Mouse (Mus musculus) heart, adult 2 months (tissue): ENCODE measurements at regions not wholly inside any gene's neighbourhood (a gene's known extent, or its start where the extent isn't known, plus 50 kb on each side); places are given as distances from the start of the nearest gene placed in this dataset.

Source experiments
- DNase-seq, 2 experiments: peaks; one replicate each; pipeline ENCODE4 v3.0.0; 2021
- H3K27ac ChIP-seq: fragments of 200-600 bp; 2 replicates; pipeline ENCODE4 v1.8.1; 2022
- H3K27me3 ChIP-seq: fragments of 200-500 bp; 2 replicates; pipeline ENCODE4 v1.6.1; 2012; ENCODE audit warnings: mild to moderate bottlenecking, low read length, inconsistent platforms, mixed read lengths; ENCODE audit not compliant: control insufficient read depth, insufficient read depth
- H3K36me3 ChIP-seq: fragments of 200-500 bp; 2 replicates; pipeline ENCODE4 v1.6.1; 2012; ENCODE audit warnings: low read length, inconsistent platforms; ENCODE audit not compliant: control insufficient read depth, insufficient read depth
- H3K4me1 ChIP-seq: fragments of 200-500 bp; 2 replicates; pipeline ENCODE4 v1.6.1; 2011; ENCODE audit warnings: low read length; ENCODE audit not compliant: control insufficient read depth, insufficient read depth
- H3K4me3 ChIP-seq: fragments of 200-600 bp; 2 replicates; pipeline ENCODE4 v1.8.1; 2022
- H3K79me2 ChIP-seq: fragments of 200-500 bp; replicated peaks from 2 replicates; pipeline ENCODE4 v1.6.1; 2012; ENCODE audit warnings: mild to moderate bottlenecking, inconsistent platforms, low read length, moderate library complexity, mixed read lengths; ENCODE audit not compliant: control insufficient read depth, insufficient read depth
- H3K9ac ChIP-seq: fragments of 200-500 bp; 2 replicates; pipeline ENCODE4 v1.6.1; 2012; ENCODE audit warnings: low read depth, mild to moderate bottlenecking, control low read depth, inconsistent platforms, low read length, mixed read lengths
- CTCF ChIP-seq: fragments of 200-600 bp; IDR thresholded peaks from 2 replicates; pipeline ENCODE4 v1.8.1; 2022; ENCODE audit warnings: antibody characterized with exemption, mild to moderate bottlenecking, moderate library complexity
- EP300 ChIP-seq: fragments of 200-500 bp; IDR thresholded peaks from 2 replicates; pipeline ENCODE4 v1.6.1; 2011; ENCODE audit warnings: low read depth, low read length, control low read depth; ENCODE audit not compliant: insufficient read depth
- POLR2A ChIP-seq: fragments of 200-500 bp; IDR thresholded peaks from 2 replicates; pipeline ENCODE4 v1.6.1; 2011; ENCODE audit warnings: mild to moderate bottlenecking, low read depth, low read length, control low read depth; ENCODE audit not compliant: insufficient read depth
- WGBS: fragments of 180-500 bp; shearing (Covaris S2); methylation state at CpG from one replicate; pipeline ENCODE4 v1.1.7; 2018; 5-methylcytosine and 5-hydroxymethylcytosine counted together
- intact Hi-C: fragments of 180-260 bp; cut with DNase I; formaldehyde crosslinking; loops from one replicate; pipeline ENCODE4 v1.15.1; 2025

- Histone ChIP-seq H3K36me3 (no peaks in the 10 kb centered on the region), H3K79me2 (no peaks in the 10 kb centered on the region), H3K4me3 (no peak overlapping the region), H3K4me1 (no peaks in the 10 kb centered on the region), H3K27ac (no peak overlapping the region), H3K27me3 (no peaks in the 10 kb centered on the region), H3K9ac (no peak overlapping the region)
- intact Hi-C loops: no loop called here
- WGBS: 37% methylated on average over 1 of the region's 1 CpGs
- no peak for TF ChIP-seq POLR2A
- TF ChIP-seq CTCF: no peak
- no peak for TF ChIP-seq EP300
- DNase-seq: no peak
These were observed 254.2 kb upstream of the Cdyl start for GRCm38 (mm10) chr13:35405384-35405783.

- no peaks in the 10 kb centered on the region for H3K36me3 ChIP-seq
- TF ChIP-seq EP300: no peak
- TF ChIP-seq POLR2A: no peak
- TF ChIP-seq CTCF: no peak
- no peak overlapping the region for H3K27ac ChIP-seq
- H3K4me3 ChIP-seq: no peak overlapping the region
- H3K27me3 ChIP-seq: no peaks in the 10 kb centered on the region
- H3K4me1 ChIP-seq: no peaks in the 10 kb centered on the region
- DNase-seq: no peak
- H3K79me2 ChIP-seq: no peaks in the 10 kb centered on the region
- WGBS: 85% methylated on average over 4 of the region's 4 CpGs
- intact Hi-C loops: no loop called here
- no peak overlapping the region for H3K9ac ChIP-seq
These were observed 242.1 kb upstream of the Cdyl start for GRCm38 (mm10) chr13:35417500-35417899.

- H3K36me3 ChIP-seq: no peaks in the 10 kb centered on the region
- no peak for DNase-seq
- no peak for TF ChIP-seq EP300
- TF ChIP-seq POLR2A: no peak
- TF ChIP-seq CTCF: no peak
- H3K27ac ChIP-seq: no peak overlapping the region
- no peak overlapping the region for H3K4me3 ChIP-seq
- no peaks in the 10 kb centered on the region for H3K4me1 ChIP-seq
- intact Hi-C loops: no loop called here
- no peaks in the 10 kb centered on the region for H3K79me2 ChIP-seq
- H3K27me3 ChIP-seq: no peaks in the 10 kb centered on the region
- H3K9ac ChIP-seq: no peak overlapping the region
- 86% methylated on average over 3 of the region's 3 CpGs for WGBS
These were observed 239.6 kb upstream of the Cdyl start for GRCm38 (mm10) chr13:35420076-35420475.

- Histone ChIP-seq H3K4me3 (no peak overlapping the region), H3K79me2 (no peaks in the 10 kb centered on the region), H3K4me1 (no peaks in the 10 kb centered on the region), H3K27ac (no peak overlapping the region), H3K9ac (no peak overlapping the region), H3K27me3 (no peaks in the 10 kb centered on the region), H3K36me3 (no peaks in the 10 kb centered on the region)
- DNase-seq: no peak
- intact Hi-C loops: no loop called here
- TF ChIP-seq EP300: no peak
- TF ChIP-seq CTCF: no peak
- TF ChIP-seq POLR2A: no peak
- 73% methylated on average over 4 of the region's 4 CpGs for WGBS
These were observed 233.6 kb upstream of the Cdyl start for GRCm38 (mm10) chr13:35426061-35426460.

GRCm38 (mm10) chr13:35435173-35435572, 224.5 kb upstream of the Cdyl start:
- WGBS: 34% methylated on average over 7 of the region's 7 CpGs
- H3K36me3 ChIP-seq: no peaks in the 10 kb centered on the region
- no peaks in the 10 kb centered on the region for H3K27me3 ChIP-seq
- intact Hi-C loops: no loop called here
- no peak overlapping the region for H3K9ac ChIP-seq
- H3K27ac ChIP-seq: no peak overlapping the region
- H3K4me3 ChIP-seq: no peak overlapping the region
- no peak for TF ChIP-seq EP300
- TF ChIP-seq POLR2A: no peak
- no peak for TF ChIP-seq CTCF
- H3K79me2 ChIP-seq: no peaks in the 10 kb centered on the region
- H3K4me1 ChIP-seq: no peaks in the 10 kb centered on the region
- no peak for DNase-seq

- H3K36me3 ChIP-seq: no peaks in the 10 kb centered on the region
- no peaks in the 10 kb centered on the region for H3K79me2 ChIP-seq
- no peak for DNase-seq
- no peaks in the 10 kb centered on the region for H3K4me1 ChIP-seq
- H3K9ac ChIP-seq: no peak overlapping the region
- H3K27me3 ChIP-seq: no peaks in the 10 kb centered on the region
- no peak overlapping the region for H3K27ac ChIP-seq
- WGBS: 86% methylated on average over 3 of the region's 3 CpGs
- TF ChIP-seq POLR2A (no peak), EP300 (no peak), CTCF (no peak)
- intact Hi-C loops: no loop called here
- H3K4me3 ChIP-seq: no peak overlapping the region
These were observed 212.0 kb upstream of the Cdyl start for GRCm38 (mm10) chr13:35447661-35448060.
